Mouse (Mus musculus) embryo, embryonic 9.5 days (tissue): ENCODE results near the gene Ghr.

Source experiments
- DNase-seq: peaks from one replicate; pipeline ENCODE4 v3.0.0-alpha.2; 2017; ENCODE audit errors: extremely low spot score

Ghr gene

DNA sequence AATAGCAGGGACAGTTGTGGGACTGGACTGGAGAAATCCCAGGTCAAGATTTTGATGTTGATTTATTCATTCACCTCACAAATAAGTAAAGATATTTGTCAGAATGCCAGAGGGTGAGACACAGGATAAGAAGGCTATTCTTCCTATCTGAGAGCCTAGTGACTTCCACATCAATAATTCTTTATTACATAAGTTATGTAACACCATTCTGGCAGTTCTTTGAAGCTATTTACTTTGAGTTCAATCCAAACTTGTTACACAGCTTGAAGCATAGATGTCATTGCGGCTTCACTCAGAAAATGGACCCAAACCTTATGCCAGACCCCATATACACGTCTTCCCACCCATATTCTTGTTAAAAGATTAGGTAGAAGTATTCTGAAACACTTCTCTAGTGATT, 133.7 kb downstream of the Ghr start:
- DNase-seq, result no peak

DNA sequence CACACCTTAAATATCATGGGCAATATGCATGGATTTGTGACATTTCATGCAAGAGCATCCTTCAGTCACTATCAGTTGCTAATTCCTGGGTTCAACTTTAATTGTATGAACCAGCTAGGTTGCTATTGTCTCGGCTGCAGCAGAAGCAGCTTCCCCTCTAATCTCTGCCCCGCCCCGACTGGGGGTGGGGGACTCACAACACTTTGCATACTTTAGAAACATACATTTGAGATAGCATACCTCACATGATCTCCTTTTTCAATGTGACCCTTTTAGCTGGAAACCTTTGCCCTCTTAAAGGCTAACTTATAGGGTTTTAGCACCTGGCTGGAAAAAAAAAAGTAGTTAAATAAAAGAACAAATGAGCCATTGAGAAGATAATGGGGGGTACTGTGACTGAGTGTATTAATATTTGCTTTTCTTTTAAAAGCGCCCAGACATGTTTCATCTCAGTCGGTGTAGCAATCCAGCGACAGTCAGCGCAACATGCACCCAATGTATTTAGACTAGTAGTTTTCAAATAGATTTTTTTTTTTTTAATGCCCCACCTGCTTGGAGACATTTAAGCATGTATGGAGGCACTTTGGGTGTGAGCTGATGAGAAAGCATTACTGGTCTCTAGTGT, 137.9 kb downstream of the Ghr start:
- DNase-seq, result no peak

- no peak for DNase-seq
These were observed 138.8 kb downstream of the Ghr start for GRCm38 (mm10) chr15:3444448-3445020.

DNA sequence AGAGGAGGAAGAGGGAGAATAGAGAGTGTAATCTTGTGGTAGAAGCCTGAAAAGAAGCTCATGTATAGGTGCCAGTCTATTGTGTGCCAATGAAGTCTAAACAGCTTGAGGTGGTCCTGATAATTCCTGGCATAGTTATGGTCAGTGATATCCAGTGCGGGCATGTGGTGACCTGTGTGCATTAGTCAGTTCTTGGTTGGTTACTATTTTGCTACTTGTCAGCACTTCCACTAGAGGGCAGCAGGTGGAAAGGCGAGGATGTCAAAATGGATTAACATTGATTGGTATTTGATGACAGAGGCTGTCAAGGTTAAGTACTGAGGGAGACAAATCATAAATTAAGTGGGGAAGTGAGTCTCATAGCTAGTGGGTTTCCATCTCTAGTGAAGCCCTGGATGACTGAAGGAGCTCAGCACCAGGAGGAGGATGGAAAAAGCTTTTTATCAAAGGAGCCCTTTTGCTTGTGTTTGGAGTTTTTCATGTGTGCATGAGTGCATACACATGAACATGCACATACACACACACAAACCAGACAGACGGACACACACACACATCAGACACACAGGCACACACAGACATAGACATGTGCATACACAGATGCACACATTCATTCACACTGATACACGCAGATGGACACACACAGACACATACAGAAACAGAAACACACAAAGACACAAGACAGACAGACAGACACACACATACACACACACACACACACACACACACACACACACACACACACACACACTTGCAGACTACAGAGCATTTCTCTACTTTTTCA, 141.6 kb downstream of the Ghr start:
- DNase-seq, result peak; percentile 39

DNA sequence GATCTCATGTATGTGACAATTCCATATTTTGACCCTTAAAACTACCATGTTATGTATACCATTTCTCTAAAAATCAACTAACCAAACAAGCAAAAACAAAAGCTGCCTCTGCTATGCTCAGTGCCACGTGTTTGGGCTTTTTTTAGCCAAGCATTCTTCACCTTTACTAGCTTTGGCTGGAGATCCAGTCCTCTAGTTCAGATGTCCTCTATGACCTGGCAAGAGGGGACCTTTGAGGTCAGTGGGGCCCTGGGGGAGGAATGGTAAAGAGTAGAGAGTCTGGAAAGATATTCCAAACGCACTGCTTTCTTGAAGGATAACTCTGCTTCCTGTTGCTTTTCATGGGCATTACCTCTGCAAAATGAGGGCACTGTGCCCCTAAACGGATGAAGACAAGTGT, 145.9 kb downstream of the Ghr start:
- no peak for DNase-seq

GRCm38 (mm10) chr15:3435637-3436036, 147.7 kb downstream of the Ghr start:
- no peak for DNase-seq

DNA sequence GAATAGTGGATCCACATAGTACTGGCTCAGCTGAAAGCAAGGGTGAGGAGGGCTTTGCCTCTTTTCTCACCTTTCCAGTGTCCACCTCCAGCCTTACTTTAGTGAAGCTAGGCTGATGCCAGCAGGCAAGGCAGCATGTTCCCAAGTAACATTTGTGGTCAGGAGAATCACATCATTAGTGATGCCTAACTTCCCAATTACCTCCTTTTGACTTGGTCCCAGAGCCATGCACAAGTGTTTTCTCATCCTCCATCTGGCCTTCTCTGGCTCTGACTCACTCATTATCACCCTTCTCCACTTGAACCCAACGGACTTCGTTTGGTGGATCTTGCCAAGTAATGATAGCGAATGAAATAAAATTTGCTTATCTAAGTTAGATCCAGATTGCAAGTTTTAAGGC, 148.8 kb downstream of the Ghr start:
- no peak for DNase-seq

DNA sequence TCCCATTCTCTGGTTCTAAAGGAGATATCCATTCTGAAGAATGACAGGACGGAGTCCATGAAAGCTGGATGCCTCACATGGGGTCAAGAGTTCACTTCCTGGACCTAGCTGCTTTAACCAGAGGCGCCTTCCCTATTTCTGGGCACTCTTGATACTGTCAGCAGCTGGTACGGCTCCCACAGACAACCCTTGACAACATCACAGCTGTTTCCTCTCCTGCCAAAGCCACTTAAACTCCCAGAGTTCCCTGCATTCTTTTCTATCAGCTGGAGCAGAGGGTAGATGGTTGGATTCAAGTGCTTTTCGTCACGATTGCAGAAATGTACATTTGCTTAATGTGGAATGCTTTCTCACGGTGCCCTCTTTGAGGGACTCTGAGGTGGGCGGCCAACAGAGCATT, 150.0 kb downstream of the Ghr start:
- DNase-seq, result peak; percentile 21

- DNase-seq, result no peak
These were observed 150.5 kb downstream of the Ghr start for GRCm38 (mm10) chr15:3432823-3433222.

GRCm38 (mm10) chr15:3429417-3429816, 153.9 kb downstream of the Ghr start:
- DNase-seq, result no peak

- no peak for DNase-seq
These were observed 154.3 kb downstream of the Ghr start for GRCm38 (mm10) chr15:3429001-3429400.

GRCm38 (mm10) chr15:3426401-3426800, 156.9 kb downstream of the Ghr start:
- DNase-seq, result no peak

DNA sequence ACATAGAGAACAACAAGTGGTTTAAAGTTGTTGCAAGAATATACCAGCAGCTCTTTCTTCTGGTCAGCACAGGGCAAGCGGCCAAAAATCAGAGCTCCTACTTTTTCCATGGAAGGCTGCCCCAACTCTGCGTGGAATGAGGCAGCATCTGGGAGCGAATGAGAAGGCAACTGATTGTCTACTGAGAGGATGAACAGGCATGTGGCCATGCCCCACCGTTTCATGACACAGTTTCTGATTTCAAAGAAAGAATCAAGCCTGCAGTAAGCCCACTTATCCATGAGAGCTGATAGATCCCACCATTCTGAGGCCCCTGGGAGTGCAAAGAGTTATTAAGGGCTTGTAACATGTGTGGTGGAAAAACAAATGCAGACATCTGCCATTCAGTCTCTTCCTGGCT, 160.1 kb downstream of the Ghr start:
- DNase-seq, result no peak

GRCm38 (mm10) chr15:3417699-3418098, 165.6 kb downstream of the Ghr start:
- no peak for DNase-seq

DNA sequence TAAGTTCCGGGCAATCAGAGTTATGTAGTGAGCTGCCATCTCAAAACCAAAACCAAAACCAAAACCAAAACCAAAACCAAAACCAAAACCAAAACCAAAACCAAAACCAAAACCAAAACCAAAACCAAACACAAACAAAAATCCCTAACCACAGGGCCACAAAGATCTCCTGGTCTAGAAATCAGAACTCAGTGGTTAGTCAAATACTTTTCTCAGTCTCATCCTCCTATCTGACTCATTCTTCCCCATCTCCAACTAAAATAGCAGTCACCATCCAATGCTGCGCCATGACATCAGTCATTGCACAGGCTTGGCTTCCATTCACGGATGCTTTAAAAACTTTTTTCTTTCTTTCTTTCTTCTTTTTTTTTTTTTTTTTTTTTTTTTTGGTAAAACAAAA, 170.2 kb downstream of the Ghr start:
- DNase-seq, result no peak

DNA sequence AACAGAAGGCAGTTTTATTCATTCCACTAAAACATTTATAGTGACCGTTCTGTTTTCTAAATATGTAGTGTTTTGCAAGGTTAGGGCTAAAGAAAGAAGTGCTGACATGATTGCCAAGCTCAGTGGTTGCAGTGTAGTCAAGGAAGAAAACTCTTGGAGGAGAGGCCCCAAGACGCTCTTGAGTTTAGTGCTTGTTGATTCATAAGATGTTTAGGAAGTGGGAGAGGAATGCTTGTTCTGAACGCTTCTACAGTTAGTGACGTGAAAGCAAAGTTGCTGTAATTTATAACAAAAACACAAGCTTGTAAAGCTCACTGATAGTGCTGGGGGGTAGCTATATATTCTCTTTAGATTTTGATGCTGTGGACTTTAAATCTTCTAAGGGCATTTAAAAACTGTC, 174.8 kb downstream of the Ghr start:
- no peak for DNase-seq

GRCm38 (mm10) chr15:3399196-3399595, 184.1 kb downstream of the Ghr start:
- no peak for DNase-seq

DNA sequence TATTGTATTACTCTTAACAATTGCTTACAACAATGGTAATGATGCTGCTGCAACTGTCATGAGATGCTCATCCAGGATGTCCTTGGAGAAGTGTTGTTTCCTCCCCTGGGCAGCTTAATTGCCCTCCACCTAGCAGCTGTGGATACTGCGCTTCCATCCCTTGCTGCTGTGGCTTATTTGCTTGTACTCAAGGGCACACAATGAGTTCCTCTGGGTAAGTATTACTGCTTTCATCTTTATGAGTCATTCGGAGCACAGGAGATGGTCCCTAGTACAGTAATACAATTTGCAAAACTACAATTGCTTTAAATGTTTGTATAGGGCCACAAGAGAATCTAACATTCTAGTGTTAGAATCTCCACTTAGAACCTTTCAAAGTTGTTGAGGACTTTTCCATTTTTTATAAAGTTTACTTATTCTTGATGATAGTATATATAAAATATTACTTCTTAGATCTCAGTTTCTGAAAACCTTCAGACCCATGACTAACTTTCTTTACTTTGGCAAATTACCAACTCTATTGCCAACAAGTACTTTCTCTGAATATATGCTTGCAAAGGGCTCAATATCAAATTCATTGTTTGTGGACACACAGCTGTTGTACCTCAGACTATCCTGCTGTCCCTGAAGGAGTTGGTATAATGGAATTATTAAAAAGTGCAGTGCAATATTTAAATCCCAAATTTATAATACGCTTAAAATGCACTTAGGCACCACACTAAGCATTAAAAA, 185.8 kb downstream of the Ghr start:
- DNase-seq, result no peak

GRCm38 (mm10) chr15:3396149-3396548, 187.1 kb downstream of the Ghr start:
- DNase-seq, result no peak

GRCm38 (mm10) chr15:3395700-3396099, 187.6 kb downstream of the Ghr start:
- DNase-seq, result no peak

DNA sequence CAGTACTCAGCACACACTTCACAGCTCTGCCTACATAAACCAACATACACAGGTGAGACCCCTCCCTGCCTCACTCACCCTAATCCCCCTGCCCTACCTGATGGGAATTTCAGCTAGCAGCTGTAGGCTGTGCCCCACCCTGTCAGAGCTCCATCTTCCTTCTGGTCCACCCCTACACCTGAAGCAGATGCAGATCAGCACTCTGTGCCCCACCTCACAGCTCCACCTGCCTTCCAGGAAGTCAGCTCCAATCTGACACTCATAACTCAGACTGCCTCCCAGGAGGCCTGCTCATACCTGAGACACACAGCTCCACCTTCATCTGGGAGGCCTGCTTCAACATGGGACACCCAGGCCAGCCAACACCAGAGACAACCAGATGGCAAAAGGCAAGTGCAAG, 192.6 kb downstream of the Ghr start:
- no peak for DNase-seq

GRCm38 (mm10) chr15:3389011-3389410, 194.3 kb downstream of the Ghr start:
- no peak for DNase-seq

- DNase-seq, result no peak
These were observed 194.8 kb downstream of the Ghr start for GRCm38 (mm10) chr15:3388485-3388884.
